Mouse (Mus musculus): ENCODE data around the gene Wwtr1.

Gene Wwtr1

DNA sequence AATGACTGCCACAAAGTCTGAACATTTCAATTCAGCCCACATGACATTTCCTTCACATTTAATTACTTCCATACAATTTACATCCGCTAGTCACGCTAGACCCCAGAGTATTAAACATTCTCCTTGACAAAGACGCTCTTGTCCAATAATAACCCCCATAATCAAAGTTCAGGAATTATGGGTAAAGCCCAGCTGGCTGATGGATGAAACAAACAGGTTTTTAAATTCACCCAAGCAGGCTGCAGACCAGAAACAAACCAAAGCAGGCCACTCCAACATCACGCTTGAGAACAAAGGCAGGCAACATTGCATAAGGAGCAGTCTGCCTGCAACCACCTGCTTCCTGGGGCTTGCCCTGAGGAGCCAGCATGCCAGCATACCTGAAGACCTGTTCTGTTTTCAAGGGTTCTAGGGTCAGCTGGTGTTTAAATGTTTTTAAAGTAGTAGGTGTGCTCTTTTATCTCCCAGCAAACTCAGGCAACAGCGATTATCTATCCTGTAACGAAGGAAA, 12.7 kb downstream of the Wwtr1 start:
- in situ Hi-C loops (cut with MboI; ENCODE audit: low sequenced_read_pairs): no loop called here

DNA sequence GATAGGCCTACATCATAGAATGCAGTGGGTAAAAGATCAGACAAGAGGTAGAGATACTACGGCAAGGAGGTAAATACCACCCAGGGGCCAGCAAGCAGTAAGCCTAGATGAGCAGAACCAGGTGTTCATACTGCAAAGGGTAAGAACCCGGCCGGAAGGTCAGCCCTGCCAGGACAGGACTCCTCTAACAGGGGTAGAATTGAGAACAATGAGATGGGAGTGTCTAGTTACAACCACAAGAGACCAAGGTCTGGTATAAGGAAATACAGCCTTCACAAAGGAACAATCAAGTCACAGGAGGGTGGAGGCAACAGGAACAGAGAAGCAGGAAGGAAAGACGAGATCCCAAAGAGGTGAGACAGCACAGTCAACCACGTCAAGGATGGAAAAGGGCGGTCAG, 16.9 kb downstream of the Wwtr1 start:
- in situ Hi-C loops (cut with MboI; ENCODE audit: low sequenced_read_pairs): no loop called here

DNA sequence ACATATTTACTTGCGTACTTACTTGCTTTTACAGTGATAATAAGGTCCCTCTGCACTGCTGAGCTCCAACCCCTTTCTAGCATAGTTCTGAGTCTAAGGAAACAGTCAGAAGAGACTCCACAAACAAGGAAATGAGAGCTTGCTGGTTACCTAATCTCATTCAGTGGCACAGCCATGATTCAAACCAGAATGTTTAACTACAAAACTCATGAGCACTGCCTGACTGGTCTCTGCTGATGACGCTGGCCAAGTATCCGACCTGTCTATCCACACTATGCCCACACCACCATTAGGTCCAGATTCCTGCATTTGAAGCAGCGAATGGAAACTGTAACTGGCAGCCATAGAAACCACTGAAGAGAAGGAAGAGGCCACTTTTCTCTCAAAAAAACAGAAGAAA, 18.3 kb downstream of the Wwtr1 start:
- in situ Hi-C loops (cut with MboI; ENCODE audit: low sequenced_read_pairs): no loop called here

DNA sequence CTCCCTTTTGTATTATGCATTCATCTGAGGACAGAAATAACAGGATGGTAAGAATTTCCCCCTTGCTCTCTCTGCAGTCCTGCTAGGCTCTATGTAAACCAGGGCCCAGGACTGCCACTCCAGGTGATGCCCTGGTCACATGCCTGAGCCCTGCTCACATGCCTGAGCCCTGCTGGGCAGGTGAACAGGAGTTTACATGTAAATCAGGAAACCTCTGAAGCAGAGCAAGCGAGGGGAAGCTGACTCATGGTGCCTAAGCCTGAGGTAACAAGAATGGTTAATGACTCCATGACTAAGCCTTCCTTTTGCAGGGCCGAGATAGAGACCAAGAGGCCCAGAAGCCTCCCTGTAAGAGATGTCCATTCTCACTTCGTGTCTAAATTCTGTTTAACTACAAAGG, 20.1 kb downstream of the Wwtr1 start:
- in situ Hi-C loops (cut with MboI; ENCODE audit: low sequenced_read_pairs): no loop called here

DNA sequence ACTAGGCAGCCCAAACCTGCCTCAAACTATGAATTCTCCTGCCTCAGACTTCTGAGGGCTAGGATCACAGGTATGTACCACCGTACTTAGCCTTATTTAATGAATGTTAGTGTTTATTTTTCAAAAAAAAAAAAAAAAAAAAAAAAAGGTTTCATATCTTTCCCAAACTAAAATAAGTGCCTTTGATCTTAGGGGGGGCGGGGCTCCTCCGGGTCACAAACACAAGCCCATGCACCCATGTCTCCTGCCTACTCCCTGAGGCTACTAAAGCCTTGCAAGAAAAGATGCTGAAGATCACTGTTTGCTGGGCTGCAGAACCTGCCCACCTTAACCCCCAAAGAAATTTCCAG, 20.8 kb downstream of the Wwtr1 start:
- in situ Hi-C loops (cut with MboI; ENCODE audit: low sequenced_read_pairs): no loop called here

DNA sequence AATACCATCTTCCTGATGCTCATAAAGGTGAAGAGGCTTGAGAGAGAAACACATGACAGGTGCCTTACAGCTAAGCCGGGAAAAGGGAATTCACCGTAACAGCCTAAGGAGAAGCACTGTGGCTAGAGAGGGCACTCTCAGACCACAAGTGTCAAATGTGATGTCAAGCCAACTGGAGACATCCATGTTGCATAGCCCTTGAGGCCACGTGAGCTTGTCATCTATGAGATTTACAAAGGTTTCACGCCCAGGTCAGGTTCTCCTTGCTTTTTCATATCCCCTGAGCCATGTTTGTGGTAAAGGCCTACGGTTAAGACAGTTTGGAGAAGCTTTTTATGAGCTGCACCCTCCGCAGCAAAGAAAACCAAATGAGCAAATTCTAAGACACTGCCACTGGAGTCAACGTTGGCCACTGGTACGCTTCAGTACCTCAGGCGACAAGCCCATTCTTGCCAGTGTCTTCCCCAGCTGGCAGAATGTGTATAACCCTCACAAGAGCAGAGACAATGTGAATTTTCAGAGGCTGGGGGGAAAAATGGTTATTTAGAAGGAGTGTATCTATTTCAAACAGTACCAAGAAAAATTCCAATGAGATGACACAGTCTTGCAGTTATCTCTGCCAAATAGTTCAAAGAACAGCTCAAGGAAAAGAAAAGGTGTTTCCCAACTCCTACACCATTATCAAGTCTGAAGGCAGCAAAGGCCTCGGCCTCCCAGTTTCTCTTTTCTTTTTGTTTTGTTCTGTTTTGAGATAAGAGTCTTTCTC, 21.4 kb downstream of the Wwtr1 start:
- in situ Hi-C loops (cut with MboI; ENCODE audit: low sequenced_read_pairs): no loop called here

DNA sequence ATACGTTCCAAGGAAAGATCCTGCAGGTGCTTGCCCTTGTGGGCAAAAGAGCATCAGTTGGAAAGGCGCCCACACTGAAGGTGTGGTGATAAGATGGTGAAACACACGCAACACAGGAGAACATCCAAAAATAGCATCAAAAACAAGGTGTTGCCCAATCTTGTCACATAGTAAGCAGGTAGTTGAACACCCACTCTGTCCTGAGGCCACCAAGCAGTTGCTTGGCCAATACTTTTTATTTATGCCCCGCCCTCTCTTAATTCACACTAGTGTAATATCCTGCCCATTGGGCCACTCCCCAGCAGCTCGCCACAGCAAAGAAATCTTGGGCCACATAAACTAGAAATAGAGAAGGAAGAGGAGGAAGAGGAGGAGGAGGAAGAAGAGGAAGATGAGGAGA, 22.6 kb downstream of the Wwtr1 start:
- in situ Hi-C loops (cut with MboI; ENCODE audit: low sequenced_read_pairs): no loop called here

DNA sequence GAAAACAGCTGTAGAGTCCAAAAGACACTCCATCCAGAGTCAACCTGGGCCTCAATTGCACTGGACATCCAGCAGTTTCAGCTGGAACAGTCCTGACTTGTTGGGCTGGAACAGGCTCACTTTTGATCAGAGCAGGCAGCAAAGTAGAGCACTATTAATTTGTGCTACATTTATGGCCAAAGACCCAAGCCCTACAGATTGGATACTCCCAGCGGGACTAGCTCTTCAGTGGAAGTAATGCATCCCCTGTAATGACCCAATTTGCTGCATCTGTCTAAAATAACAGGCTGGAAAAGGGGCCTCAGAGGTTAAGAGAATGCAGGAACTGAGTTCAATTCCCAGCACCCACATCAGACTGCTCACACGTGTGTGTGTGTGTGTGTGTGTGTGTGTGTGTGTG, 24.5 kb downstream of the Wwtr1 start:
- in situ Hi-C loops (cut with MboI; ENCODE audit: low sequenced_read_pairs): no loop called here

DNA sequence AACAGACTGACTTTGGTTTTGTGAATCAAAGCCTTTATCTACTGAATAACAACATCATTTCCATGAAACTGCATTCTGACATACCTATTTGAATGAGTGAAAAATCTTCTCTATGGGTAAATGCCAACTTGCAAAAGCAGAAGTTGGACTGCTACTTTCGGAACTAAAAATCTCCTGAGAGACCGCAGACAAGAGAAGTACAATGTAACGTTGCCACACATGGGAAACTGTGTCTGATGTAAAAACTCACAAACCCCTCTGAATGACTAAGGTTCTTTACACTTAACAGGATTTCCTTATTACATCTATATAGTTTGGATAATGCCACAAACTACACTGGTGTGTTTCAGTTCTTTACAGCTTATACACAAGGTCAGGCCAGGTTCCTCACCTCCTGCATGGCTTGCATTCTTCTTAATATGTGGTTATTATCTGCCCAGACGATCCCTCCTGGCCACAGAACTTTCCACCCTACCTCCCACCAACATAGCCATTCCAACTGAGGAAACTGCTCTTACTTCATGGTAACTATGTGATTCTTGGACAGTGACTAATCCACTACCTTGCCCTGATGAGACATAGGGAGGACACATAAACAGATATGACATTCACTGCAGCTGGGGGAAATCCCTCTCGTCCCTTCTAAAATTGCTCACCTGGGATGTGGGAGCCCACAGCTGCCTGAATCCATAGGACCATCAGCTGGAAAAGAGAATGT, 25.1 kb downstream of the Wwtr1 start:
- in situ Hi-C loops (cut with MboI; ENCODE audit: low sequenced_read_pairs): no loop called here

DNA sequence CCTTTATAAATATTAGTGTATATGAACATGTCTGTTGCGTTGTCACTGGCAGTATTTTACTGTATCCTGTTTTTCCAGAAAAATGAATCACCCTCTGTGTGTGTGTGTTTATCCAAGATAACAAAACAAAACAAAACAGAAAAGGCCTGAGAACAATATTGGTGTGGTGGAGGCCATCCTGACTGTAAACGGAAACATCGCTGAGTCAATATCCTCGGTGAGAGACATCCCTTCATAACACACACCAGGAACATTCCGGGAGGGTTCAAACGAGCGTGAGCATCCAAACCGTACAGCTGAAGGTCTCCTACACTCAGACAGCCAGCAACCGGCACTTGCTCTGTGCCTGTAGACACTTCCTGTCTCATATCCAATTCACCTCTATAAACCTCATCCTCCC, 31.6 kb downstream of the Wwtr1 start:
- in situ Hi-C loops (cut with MboI; ENCODE audit: low sequenced_read_pairs): no loop called here

DNA sequence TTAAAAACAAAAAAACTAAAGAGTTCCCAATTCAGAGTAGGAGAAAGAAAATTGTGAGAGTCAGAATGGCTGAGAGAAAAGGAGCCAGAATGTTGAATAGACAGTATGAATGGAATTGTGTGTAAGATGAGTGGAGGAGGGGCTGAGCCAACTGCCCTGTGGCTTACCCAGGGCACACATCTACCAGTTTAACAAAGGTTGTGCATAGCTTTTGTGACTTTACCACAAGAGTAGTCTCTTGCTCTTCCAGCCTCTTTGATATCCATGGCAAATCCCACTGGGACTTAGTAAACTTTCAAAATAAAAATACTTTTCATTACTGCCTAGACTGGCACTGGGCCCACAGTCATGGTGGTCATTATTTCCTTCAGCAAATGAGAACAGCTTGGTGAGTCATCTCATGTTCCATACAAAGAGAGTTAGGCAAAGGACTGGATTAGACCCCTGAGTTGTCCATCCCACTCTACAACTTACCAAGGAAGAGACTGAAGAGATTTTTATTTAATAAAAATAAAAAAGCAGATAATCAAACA, 32.8 kb downstream of the Wwtr1 start:
- in situ Hi-C loops (cut with MboI; ENCODE audit: low sequenced_read_pairs): no loop called here

DNA sequence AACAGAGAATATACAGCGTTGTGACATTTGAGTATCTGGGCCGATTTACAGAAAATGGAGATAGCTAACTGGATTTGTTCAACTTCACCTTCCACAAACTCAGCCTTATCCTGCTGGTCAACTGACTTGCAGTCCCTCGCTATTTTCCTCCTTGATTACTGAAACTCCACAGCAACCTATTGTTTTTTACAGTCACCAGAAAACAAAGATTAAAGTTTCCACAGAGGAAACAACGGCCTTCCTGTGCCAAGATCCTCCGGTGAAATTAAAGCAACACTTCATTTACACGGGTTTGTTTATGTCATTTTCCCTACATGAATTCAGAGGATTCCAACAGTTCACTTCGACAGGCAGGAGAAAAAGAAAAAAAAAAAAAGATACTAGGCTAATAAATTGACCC, 34.5 kb downstream of the Wwtr1 start:
- in situ Hi-C loops (cut with MboI; ENCODE audit: low sequenced_read_pairs): no loop called here

DNA sequence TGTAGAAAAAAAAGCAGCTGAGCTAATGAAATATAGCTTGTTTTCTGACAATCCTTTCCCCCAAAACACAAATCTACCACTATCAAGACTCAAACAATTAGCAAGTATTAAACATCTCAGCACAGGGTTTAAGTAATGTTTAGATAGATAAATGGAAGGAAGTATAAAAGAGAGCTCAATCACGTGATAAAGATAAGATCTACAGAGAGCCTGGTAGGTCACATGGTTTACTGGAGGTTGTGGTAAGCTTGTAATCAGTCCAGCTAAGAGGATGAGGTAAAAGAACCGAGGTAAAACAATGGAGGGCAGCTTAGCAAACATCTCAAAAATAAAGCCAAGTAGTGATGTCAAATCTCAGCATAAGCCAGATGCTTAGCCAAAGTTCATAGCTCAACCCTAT, 35.2 kb downstream of the Wwtr1 start:
- in situ Hi-C loops (cut with MboI; ENCODE audit: low sequenced_read_pairs): no loop called here

DNA sequence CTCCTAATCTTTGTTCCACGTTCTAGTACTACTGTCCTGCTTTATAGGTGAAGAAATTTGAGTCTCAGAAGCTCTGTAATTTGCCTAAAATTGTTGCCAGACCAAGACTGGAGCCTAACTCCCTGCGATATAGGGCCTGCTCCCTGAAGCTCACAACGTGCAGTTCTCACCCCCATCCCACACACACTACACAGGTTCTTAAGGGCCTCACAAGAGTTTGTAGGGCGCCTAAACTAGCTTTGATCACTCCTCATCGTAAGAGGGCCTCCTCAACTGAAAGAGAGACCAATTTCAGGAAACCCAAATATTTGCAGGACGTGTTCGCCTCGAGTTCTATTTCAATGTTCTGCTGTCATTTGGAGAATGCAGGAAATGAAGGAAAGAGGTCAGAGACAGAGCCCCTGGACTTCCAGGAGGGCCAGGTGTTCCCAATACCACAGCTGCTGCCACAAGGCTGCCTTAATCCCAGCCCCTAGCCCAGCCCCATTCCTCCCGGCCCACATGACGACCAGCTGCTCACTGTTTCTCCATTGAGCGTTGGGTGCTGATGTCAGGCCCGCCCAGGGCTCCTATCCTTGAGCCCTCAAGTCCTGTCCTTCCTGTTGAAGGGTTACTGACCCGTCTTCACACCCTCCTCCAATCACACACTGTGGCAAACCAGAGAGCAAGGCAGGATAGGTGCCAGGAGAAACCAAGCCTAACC, 40.1 kb downstream of the Wwtr1 start:
- in situ Hi-C loops (cut with MboI; ENCODE audit: low sequenced_read_pairs): no loop called here

DNA sequence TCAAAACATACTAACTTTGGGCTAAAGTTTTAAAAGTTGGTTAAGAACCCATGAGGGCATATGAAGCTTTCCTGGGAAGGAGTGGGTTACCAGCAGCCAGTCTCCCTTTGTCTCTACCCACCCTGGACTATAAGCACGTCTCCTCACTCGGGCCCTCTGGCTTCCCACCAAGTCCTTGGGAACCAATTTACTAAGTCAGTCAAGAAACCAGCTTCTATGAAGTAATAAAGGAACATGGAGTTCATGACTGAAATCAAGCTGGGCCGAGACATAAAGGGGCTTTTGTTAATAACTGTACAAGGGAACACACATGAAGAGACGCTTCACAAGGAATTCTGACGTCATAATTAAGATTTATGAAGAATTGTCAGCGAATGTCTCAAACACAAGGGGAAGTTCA, 41.3 kb downstream of the Wwtr1 start:
- in situ Hi-C loops (cut with MboI; ENCODE audit: low sequenced_read_pairs): no loop called here

DNA sequence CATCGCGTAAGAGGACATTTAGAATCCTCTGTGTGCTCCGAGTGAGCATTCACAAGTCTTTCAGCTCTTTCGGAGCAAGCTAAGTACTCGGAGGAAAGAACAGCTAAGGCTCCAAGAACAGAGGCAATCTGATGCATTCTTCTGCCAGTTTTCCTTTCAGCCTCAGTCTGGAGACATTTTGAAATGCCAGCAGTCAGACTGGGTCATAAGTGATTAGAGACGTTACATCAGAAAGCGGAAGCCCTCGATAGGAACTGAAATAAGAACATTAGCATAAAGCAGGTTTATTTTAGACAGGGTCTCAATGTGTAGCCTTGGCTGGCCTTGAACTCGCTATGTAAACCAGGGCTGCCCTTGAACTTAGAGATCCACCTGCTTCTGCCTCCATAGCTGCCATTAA, 41.8 kb downstream of the Wwtr1 start:
- in situ Hi-C loops (cut with MboI; ENCODE audit: low sequenced_read_pairs): no loop called here

DNA sequence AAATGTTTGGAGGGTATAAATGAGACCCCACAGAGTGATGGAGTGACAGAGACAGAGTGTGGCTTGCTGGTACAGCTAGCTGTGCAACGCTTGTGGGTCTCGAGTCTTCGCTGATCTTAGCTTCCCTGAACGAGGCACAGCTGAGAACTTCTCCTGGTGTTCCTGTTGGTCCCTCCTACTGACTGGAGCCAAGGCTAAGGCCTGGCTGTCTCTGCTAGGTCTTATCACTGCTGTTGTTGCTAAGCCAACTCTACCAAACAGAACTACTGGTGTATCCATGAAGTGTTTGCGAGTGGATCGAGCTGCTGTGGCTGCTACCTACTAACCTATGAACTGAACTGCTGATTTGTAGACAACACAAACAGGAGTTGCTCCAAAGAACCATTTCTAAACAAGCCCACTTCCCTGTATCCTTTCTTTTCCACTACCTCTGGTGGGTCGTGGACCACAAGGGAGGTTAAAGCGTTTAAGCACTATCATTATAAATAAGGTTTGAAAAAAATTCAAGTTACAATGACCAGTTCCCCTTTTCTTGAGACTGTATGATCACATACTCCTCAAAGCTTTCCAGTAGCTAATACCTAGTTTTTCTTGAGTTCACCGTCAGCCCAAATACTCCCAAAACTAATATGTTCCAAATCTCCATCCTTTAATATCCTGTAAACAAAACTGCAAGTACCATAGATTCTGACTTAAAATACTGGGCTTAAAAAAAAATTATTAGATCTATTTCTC, 42.6 kb downstream of the Wwtr1 start:
- in situ Hi-C loops (cut with MboI; ENCODE audit: low sequenced_read_pairs): no loop called here

DNA sequence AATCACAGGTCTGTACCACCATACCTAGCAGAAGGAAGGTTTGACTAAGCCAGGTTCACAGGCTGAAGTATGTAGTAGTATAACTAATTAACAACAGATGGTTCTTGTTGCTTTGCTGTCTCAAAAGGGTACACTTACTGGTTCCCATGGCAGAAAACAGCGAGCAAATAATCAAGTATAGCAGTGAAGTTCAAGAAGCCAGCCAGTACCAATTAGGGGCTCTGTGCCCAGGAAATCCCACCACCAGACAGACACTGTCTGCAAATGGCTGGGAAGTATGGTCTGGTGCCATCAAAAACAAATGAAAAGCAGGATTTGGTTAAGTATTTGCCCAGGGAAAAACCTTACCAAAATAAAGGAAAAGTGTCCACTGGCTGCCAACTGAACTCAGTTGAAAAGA, 44.9 kb downstream of the Wwtr1 start:
- in situ Hi-C loops (cut with MboI; ENCODE audit: low sequenced_read_pairs): no loop called here

DNA sequence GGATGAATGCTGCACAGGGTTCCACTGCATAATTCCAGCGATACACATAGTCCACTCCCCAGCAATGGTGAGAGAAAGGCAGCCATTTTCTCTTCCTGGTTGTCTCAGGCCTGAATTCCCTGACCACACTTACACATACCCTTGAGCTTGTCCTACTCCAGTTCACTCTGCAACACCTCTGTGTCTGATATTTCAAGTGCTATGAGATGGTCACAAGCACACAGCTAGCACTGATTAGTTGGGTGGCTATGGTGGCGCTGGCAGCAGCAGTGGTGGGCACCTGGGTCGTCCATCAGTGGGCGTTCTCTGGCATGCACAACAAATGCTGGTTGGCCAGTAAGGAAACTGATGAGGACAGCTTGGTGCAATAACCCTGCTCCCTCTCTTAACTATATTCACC, 45.5 kb downstream of the Wwtr1 start:
- in situ Hi-C loops (cut with MboI; ENCODE audit: low sequenced_read_pairs): no loop called here

DNA sequence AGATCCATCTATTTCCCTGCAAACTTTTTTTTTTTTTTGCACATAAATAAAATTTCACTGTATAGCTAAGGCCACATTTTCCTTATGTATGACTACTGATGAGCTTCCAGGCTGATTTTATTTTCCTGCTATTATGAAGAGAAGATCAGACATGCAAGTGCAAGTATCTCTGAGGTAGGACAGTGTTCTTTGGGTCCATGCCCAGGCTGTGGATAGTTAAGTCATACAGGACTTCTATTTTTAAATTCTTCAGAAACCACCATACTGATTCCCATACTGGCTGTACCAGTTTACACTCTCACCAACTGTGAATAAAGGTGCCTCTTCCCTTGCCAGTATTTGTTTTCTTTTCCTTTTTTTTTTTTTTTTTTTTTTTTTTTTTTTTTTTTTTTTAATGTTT, 48.6 kb downstream of the Wwtr1 start:
- in situ Hi-C loops (cut with MboI; ENCODE audit: low sequenced_read_pairs): no loop called here

DNA sequence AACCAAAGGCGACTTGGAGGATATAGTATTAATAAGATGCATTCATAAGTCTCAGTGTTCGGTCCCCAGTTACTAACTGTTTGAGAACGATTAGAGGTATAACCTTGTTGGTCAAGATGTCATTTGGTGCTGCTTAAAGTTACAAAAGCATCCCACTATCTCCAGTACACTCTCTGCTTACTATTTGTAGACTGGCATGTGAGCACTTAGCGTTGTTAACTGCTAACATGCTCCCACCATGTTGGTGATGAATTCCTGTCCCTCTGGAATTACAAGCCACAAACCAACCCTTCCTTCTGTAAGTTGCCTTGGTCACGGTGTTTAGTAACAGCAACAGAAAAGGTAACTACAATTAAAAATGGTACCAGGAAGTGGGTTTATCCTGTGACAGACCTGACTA, 52.6 kb downstream of the Wwtr1 start:
- in situ Hi-C loops (cut with MboI; ENCODE audit: low sequenced_read_pairs): no loop called here
